Mouse (Mus musculus) embryonic facial prominence, embryonic 14.5 days (tissue): ENCODE results near the gene A630076J17Rik. TPM values are rescaled to one million over a fixed set of nuclear protein-coding genes. Genes with fewer than 3 reads are reported as not detected.
A peak's percentile ranks its signal among the peaks of the same experiment; 100 is the strongest.

Experiments used
- ATAC-seq: fragments of 200-750 bp; cut with Nextera tagmentation; 2 replicates; pipeline ENCODE4 v1.8.0; 2017; ENCODE audit warnings: low read depth, moderate number of reproducible peaks, moderate TSS enrichment
- DNase-seq: peaks from one replicate; pipeline ENCODE4 v3.0.0-alpha.2; 2015; ENCODE audit warnings: low spot score
- H3K27ac ChIP-seq: fragments of 300-500 bp; sonication (generic); replicated peaks from 2 replicates; pipeline ENCODE4 v1.5.1; 2014; ENCODE audit warnings: low read depth, mild to moderate bottlenecking, low read length, moderate library complexity
- H3K27me3 ChIP-seq: fragments of 300-500 bp; sonication (generic); replicated peaks from 2 replicates; pipeline ENCODE4 v1.6.1; 2014; ENCODE audit warnings: low read length; ENCODE audit not compliant: control insufficient read depth, insufficient read depth
- H3K36me3 ChIP-seq: fragments of 300-500 bp; sonication (generic); 2 replicates; pipeline ENCODE4 v1.6.1; 2014; ENCODE audit warnings: low read length, mixed read lengths; ENCODE audit not compliant: control insufficient read depth, insufficient read depth
- H3K4me1 ChIP-seq: fragments of 300-500 bp; sonication (generic); 2 replicates; pipeline ENCODE4 v1.6.1; 2014; ENCODE audit warnings: antibody characterized with exemption, low read length; ENCODE audit not compliant: control insufficient read depth, insufficient read depth
- H3K4me2 ChIP-seq: fragments of 300-500 bp; sonication (generic); 2 replicates; pipeline ENCODE4 v1.6.1; 2014; ENCODE audit warnings: low read depth, mild to moderate bottlenecking, low read length, moderate library complexity, mixed read lengths
- H3K4me3 ChIP-seq: fragments of 300-500 bp; sonication (generic); 2 replicates; pipeline ENCODE4 v1.5.1; 2014; ENCODE audit warnings: low read depth, mild to moderate bottlenecking, low read length
- H3K9ac ChIP-seq: fragments of 300-500 bp; sonication (generic); 2 replicates; pipeline ENCODE4 v1.6.1; 2014; ENCODE audit warnings: low read depth, mild to moderate bottlenecking, low read length, moderate library complexity, mixed read lengths
- H3K9me3 ChIP-seq: fragments of 300-500 bp; sonication (generic); 2 replicates; pipeline ENCODE4 v1.6.1; 2016; ENCODE audit warnings: low read length; ENCODE audit not compliant: control insufficient read depth
- WGBS: fragments of 180-500 bp; shearing (Covaris S2); extraction: QIAGEN DNeasy Blood & Tissue Kit; methylation state at CpG from one replicate; pipeline ENCODE4 v1.1.7; 2014; 5-methylcytosine and 5-hydroxymethylcytosine counted together
- polyA plus RNA-seq: library from polyadenylated mRNA; unstranded; fragments of >200 nt; fragmentation: Nextera tagmentation; extraction: Ambion mirVana; gene quantifications from 2 replicates; pipeline ENCODE4 v1.2.1, GENCODE M21; 2014

A630076J17Rik gene
- polyA plus RNA-seq, 1 experiment from 2014 or later, result not detected

- H3K4me1 ChIP-seq, result 0 out of 2 replicates have a peak, but pooled peaks cover 3% of the 10 kb centered on the region
- no peak overlapping the region for H3K4me2 ChIP-seq
- H3K27me3 ChIP-seq, result no peaks in the 10 kb centered on the region
- no peaks in the 10 kb centered on the region for H3K9me3 ChIP-seq
- no peaks in the 10 kb centered on the region for H3K36me3 ChIP-seq
- no peak overlapping the region for H3K27ac ChIP-seq
- H3K9ac ChIP-seq, result no peak overlapping the region
- DNase-seq (no peak), ATAC-seq (no peak)
- H3K4me3 ChIP-seq, result no peak overlapping the region
- 82% methylated on average over 3 of the region's 3 CpGs for WGBS
Observed at GRCm38 (mm10) chr3:107255992-107256391, 25.6 kb downstream of the A630076J17Rik start.

GRCm38 (mm10) chr3:107256724-107257123, 26.3 kb downstream of the A630076J17Rik start:
- no peak overlapping the region for H3K4me3 ChIP-seq
- no peak for DNase-seq

GRCm38 (mm10) chr3:107257924-107258323, 27.5 kb downstream of the A630076J17Rik start:
- no peak overlapping the region for H3K9ac ChIP-seq
- H3K36me3 ChIP-seq, result no peaks in the 10 kb centered on the region
- no peak for ATAC-seq
- H3K9me3 ChIP-seq, result no peaks in the 10 kb centered on the region
- no peak overlapping the region for H3K27ac ChIP-seq
- 54% methylated on average over 5 of the region's 5 CpGs for WGBS
- H3K27me3 ChIP-seq, result no peaks in the 10 kb centered on the region
- H3K4me3 ChIP-seq, result no peak overlapping the region
- no peak overlapping the region for H3K4me2 ChIP-seq
- H3K4me1 ChIP-seq, result 0 out of 2 replicates have a peak, but pooled peaks cover 6% of the 10 kb centered on the region
- no peak for DNase-seq

More at GRCm38 (mm10) chr3:107256724-107257123, 26.3 kb downstream of the A630076J17Rik start:
- no peak for ATAC-seq
- H3K9me3 ChIP-seq, result no peaks in the 10 kb centered on the region
- WGBS, result 61% methylated on average over 7 of the region's 7 CpGs
- H3K27ac ChIP-seq, result no peak overlapping the region
- H3K4me2 ChIP-seq, result no peak overlapping the region
- H3K9ac ChIP-seq, result no peak overlapping the region
- 0 out of 2 replicates have a peak, but pooled peaks cover 6% of the 10 kb centered on the region for H3K4me1 ChIP-seq
- H3K36me3 ChIP-seq, result no peaks in the 10 kb centered on the region
- H3K27me3 ChIP-seq, result no peaks in the 10 kb centered on the region

GRCm38 (mm10) chr3:107260956-107261850, 30.8 kb downstream of the A630076J17Rik start:
- DNase-seq (no peak), ATAC-seq (peak; percentile 62; the same call in 1 of the 2 replicates)
- Histone ChIP-seq H3K27ac (0 out of 2 replicates have a peak overlapping the region, but pooled peaks have one; percentile 21), H3K36me3 (no peaks in the 10 kb centered on the region), H3K9ac (no peak overlapping the region), H3K4me1 (0 out of 2 replicates have a peak, but pooled peaks cover 6% of the 10 kb centered on the region), H3K27me3 (no peaks in the 10 kb centered on the region), H3K9me3 (no peaks in the 10 kb centered on the region), H3K4me2 (no peak overlapping the region), H3K4me3 (no peak overlapping the region)
- WGBS, result 36% methylated on average over 8 of the region's 8 CpGs

- Histone ChIP-seq H3K9me3 (no peaks in the 10 kb centered on the region), H3K4me1 (0 out of 2 replicates have a peak, but pooled peaks cover 6% of the 10 kb centered on the region), H3K27me3 (no peaks in the 10 kb centered on the region), H3K36me3 (no peaks in the 10 kb centered on the region), H3K9ac (no peak overlapping the region), H3K4me2 (no peak overlapping the region), H3K27ac (0 out of 2 replicates have a peak overlapping the region, but pooled peaks have one; percentile 21), H3K4me3 (no peak overlapping the region)
- WGBS, result 38% methylated on average over 7 of the region's 7 CpGs
- DNase-seq (no peak), ATAC-seq (peak; percentile 19; the same call in 1 of the 2 replicates)
Observed at GRCm38 (mm10) chr3:107261851-107262165, 31.4 kb downstream of the A630076J17Rik start.

GRCm38 (mm10) chr3:107266814-107267345, 36.5 kb downstream of the A630076J17Rik start:
- Histone ChIP-seq H3K9ac (no peak overlapping the region), H3K27ac (no peak overlapping the region), H3K9me3 (no peaks in the 10 kb centered on the region), H3K4me3 (no peak overlapping the region), H3K4me1 (no peaks in the 10 kb centered on the region), H3K4me2 (no peak overlapping the region), H3K27me3 (no peaks in the 10 kb centered on the region), H3K36me3 (no peaks in the 10 kb centered on the region)
- ATAC-seq (no peak), DNase-seq (no peak)
- WGBS, result 74% methylated on average over 2 of the region's 2 CpGs

- Histone ChIP-seq H3K9me3 (no peaks in the 10 kb centered on the region), H3K4me2 (no peak overlapping the region), H3K4me3 (no peak overlapping the region), H3K36me3 (no peaks in the 10 kb centered on the region), H3K9ac (no peak overlapping the region), H3K4me1 (no peaks in the 10 kb centered on the region), H3K27ac (no peak overlapping the region), H3K27me3 (no peaks in the 10 kb centered on the region; the same call in 1 of the 2 replicates)
- WGBS, result 84% methylated on average over 3 of the region's 3 CpGs
- DNase-seq (no peak), ATAC-seq (no peak)
Observed at GRCm38 (mm10) chr3:107272433-107272832, 42.0 kb downstream of the A630076J17Rik start.

GRCm38 (mm10) chr3:107273820-107274219, 43.4 kb downstream of the A630076J17Rik start:
- DNase-seq (peak; percentile 74), ATAC-seq (0 out of 2 replicates have a peak, but pooled peaks have one; percentile 62)
- WGBS, result 8% methylated on average over 3 of the region's 3 CpGs

More at GRCm38 (mm10) chr3:107273820-107274219, 43.4 kb downstream of the A630076J17Rik start:
- Histone ChIP-seq H3K9me3 (no peaks in the 10 kb centered on the region), H3K27me3 (no peaks in the 10 kb centered on the region; the same call in 1 of the 2 replicates), H3K4me3 (no peak overlapping the region), H3K4me1 (no peaks in the 10 kb centered on the region), H3K4me2 (no peak overlapping the region), H3K9ac (no peak overlapping the region), H3K27ac (no peak overlapping the region), H3K36me3 (no peaks in the 10 kb centered on the region)
